Mouse (Mus musculus) cerebellum, adult (tissue): ENCODE measurements around the gene Lats1.
"Not testable (repeated sequence)": the region's sequence is repeated elsewhere in the genome, so short reads cannot be mapped to it uniquely, and the experiment has no call there.

Experiments used
- ATAC-seq: cut with Nextera tagmentation; 2 replicates; pipeline ENCODE4 v1.9.2; 2017; ENCODE audit warnings: mild to moderate bottlenecking, moderate library complexity, mixed read lengths; ENCODE audit not compliant: insufficient number of reproducible peaks, low FRiP score, low TSS enrichment

Gene Lats1

GRCm38 (mm10) chr10:7725751-7726500 is 44.9 kb downstream of the Lats1 start, which contains the start of gene Katna1:
Gene Katna1, plus strand, starts transcription at chr10:7726000.
- peak; percentile 95 for ATAC-seq

- ATAC-seq, result no peak
These were observed 45.4 kb downstream of the Lats1 start for GRCm38 (mm10) chr10:7726501-7726812.

- ATAC-seq, result no peak
These were observed 46.0 kb downstream of the Lats1 start for GRCm38 (mm10) chr10:7727011-7727410.

- no peak for ATAC-seq
These were observed 50.6 kb downstream of the Lats1 start for GRCm38 (mm10) chr10:7731582-7731981.

DNA sequence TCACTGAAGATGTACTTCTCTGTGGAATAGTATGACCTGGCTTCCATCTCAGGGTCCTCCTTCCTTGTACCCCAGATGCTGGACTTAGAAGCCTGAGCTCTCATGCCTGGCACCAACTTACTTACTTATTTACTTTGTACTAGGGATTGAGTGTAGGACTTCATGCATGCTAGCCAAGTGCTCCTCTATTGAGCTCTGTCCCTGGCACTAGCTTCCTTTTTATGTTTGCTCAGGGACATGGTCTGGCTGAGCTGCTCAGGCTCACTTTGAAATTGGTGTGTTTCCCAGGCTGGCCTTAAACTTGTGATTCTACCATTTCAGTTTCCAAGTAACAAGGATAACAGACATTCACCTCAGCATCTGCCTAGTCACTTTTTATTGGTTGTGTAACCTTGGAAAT is 56.1 kb downstream of the Lats1 start:
- ATAC-seq, result no peak

GRCm38 (mm10) chr10:7737914-7738313 is 56.9 kb downstream of the Lats1 start:
- no peak for ATAC-seq

- ATAC-seq, result not testable (repeated sequence)
These were observed 64.5 kb downstream of the Lats1 start for GRCm38 (mm10) chr10:7745528-7745927.

DNA sequence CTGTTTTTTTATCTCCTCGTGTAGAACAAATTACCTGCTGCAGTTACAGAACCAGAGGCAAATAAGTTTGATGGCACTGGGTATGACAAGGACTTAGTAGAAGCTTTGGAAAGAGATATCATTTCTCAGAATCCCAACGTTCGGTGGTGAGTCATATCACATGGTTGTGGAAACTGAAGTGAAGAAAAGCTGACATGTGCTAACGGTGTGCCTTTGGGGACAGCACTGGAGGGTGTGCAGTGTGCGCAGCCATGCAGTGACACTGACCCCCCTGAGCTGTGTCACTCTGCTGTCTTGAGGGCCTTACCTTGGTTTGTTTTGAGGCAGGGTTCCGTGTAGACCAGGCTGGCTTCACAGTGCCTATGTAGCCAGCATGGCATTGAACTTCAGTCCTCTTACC is 67.7 kb downstream of the Lats1 start:
- no peak for ATAC-seq

GRCm38 (mm10) chr10:7757544-7757943 is 76.5 kb downstream of the Lats1 start:
- ATAC-seq, result no peak
